Mouse (Mus musculus) lung, embryonic 14.5 days (tissue): Measurements from ENCODE around the gene Aim2. TPM values are rescaled to one million over a fixed set of nuclear protein-coding genes. Genes with fewer than 3 reads are reported as not detected.
A peak's percentile ranks its signal among the peaks of the same experiment; 100 is the strongest.

Experiments
- ATAC-seq: fragments of 200-750 bp; cut with Nextera tagmentation; 2 replicates; pipeline ENCODE4 v1.8.0; 2017; ENCODE audit warnings: mild to moderate bottlenecking, moderate TSS enrichment, moderate library complexity; ENCODE audit not compliant: insufficient read depth
- DNase-seq: peaks from one replicate; pipeline ENCODE4 v3.0.0-alpha.2; 2015
- H3K27ac ChIP-seq: fragments of 300-500 bp; sonication (generic); 2 replicates; pipeline ENCODE4 v1.5.1; 2014; ENCODE audit warnings: low read depth, mild to moderate bottlenecking, moderate library complexity
- H3K27me3 ChIP-seq: fragments of 300-500 bp; sonication (generic); 2 replicates; pipeline ENCODE4 v1.6.1; 2014; ENCODE audit warnings: low read length, control low read depth; ENCODE audit not compliant: insufficient read depth
- H3K36me3 ChIP-seq: fragments of 300-500 bp; sonication (generic); 2 replicates; pipeline ENCODE4 v1.6.1; 2014; ENCODE audit warnings: control low read depth; ENCODE audit not compliant: insufficient read depth
- H3K4me1 ChIP-seq: fragments of 300-500 bp; sonication (generic); 2 replicates; pipeline ENCODE4 v1.6.1; 2014; ENCODE audit warnings: antibody characterized with exemption, control low read depth; ENCODE audit not compliant: insufficient read depth
- H3K4me2 ChIP-seq: fragments of 300-500 bp; sonication (generic); 2 replicates; pipeline ENCODE4 v1.6.1; 2014; ENCODE audit warnings: mild to moderate bottlenecking
- H3K4me3 ChIP-seq: fragments of 300-500 bp; sonication (generic); 2 replicates; pipeline ENCODE4 v1.5.1; 2014; ENCODE audit warnings: low read depth, low read length
- H3K9ac ChIP-seq: fragments of 300-500 bp; sonication (generic); 2 replicates; pipeline ENCODE4 v1.6.1; 2014
- H3K9me3 ChIP-seq: fragments of 300-500 bp; sonication (generic); 2 replicates; pipeline ENCODE4 v1.6.1; 2016; ENCODE audit warnings: low read depth, low read length, control low read depth
- CTCF ChIP-seq: IDR thresholded peaks from 2 replicates; pipeline ENCODE4 v1.5.1; 2016; ENCODE audit warnings: antibody characterized with exemption, low read depth
- WGBS: fragments of 180-500 bp; shearing (Covaris S2); extraction: QIAGEN DNeasy Blood & Tissue Kit; methylation state at CpG from one replicate; pipeline ENCODE4 v1.1.7; 2014; 5-methylcytosine and 5-hydroxymethylcytosine counted together
- polyA plus RNA-seq: library from polyadenylated mRNA; unstranded; fragments of >200 nt; fragmentation: Nextera tagmentation; extraction: Ambion mirVana; gene quantifications from 2 replicates; pipeline ENCODE4 v1.2.1, GENCODE M21; 2014

The Aim2 gene
- polyA plus RNA-seq, 1 experiment from 2014 or later, result 0.92 TPM

GRCm38 (mm10) chr1:173389431-173389830 lies 38.8 kb downstream of the Aim2 start:
- 21% methylated on average over 3 of the region's 3 CpGs for WGBS
- no peaks in the 10 kb centered on the region for H3K4me1 ChIP-seq
- TF ChIP-seq CTCF, result no peak
- no peak overlapping the region for H3K9ac ChIP-seq
- DNase-seq (no peak), ATAC-seq (no peak)
- H3K27ac ChIP-seq, result no peak overlapping the region
- no peak overlapping the region for H3K4me3 ChIP-seq
- H3K36me3 ChIP-seq, result no peaks in the 10 kb centered on the region
- no peaks in the 10 kb centered on the region for H3K9me3 ChIP-seq
- no peaks in the 10 kb centered on the region for H3K27me3 ChIP-seq
- H3K4me2 ChIP-seq, result no peak overlapping the region

- Histone ChIP-seq H3K27me3 (no peaks in the 10 kb centered on the region), H3K9ac (no peak overlapping the region), H3K4me2 (peak overlapping the region; percentile 23; the same call in 1 of the 2 replicates), H3K4me1 (no peaks in the 10 kb centered on the region), H3K4me3 (no peak overlapping the region), H3K36me3 (no peaks in the 10 kb centered on the region), H3K9me3 (no peaks in the 10 kb centered on the region), H3K27ac (no peak overlapping the region)
- WGBS, result 10% methylated on average over 13 of the region's 13 CpGs
- no peak for TF ChIP-seq CTCF
- ATAC-seq (peak; percentile 54; the same call in 1 of the 2 replicates), DNase-seq (peak; percentile 28)
Measured at GRCm38 (mm10) chr1:173389901-173390401, 39.3 kb downstream of the Aim2 start.

- Histone ChIP-seq H3K4me3 (no peak overlapping the region), H3K4me1 (no peaks in the 10 kb centered on the region), H3K9ac (no peak overlapping the region), H3K4me2 (no peak overlapping the region), H3K36me3 (no peaks in the 10 kb centered on the region), H3K9me3 (no peaks in the 10 kb centered on the region), H3K27me3 (no peaks in the 10 kb centered on the region), H3K27ac (no peak overlapping the region)
- WGBS, result 70% methylated on average over 6 of the region's 6 CpGs
- TF ChIP-seq CTCF, result no peak
- no peak for DNase-seq
- ATAC-seq, result no peak
Measured at GRCm38 (mm10) chr1:173391754-173392153, 41.1 kb downstream of the Aim2 start.

- Histone ChIP-seq H3K9ac (no peak overlapping the region), H3K27me3 (no peaks in the 10 kb centered on the region), H3K4me2 (no peak overlapping the region), H3K4me3 (no peak overlapping the region), H3K4me1 (no peaks in the 10 kb centered on the region), H3K36me3 (no peaks in the 10 kb centered on the region), H3K9me3 (no peaks in the 10 kb centered on the region), H3K27ac (no peak overlapping the region)
- ATAC-seq (peak; percentile 68; the same call in 1 of the 2 replicates), DNase-seq (peak; percentile 90)
- peak; percentile 72 for TF ChIP-seq CTCF
- WGBS, result 22% methylated on average over 3 of the region's 3 CpGs
Measured at GRCm38 (mm10) chr1:173398323-173398970, 47.8 kb downstream of the Aim2 start.

- no peak for TF ChIP-seq CTCF
Measured at GRCm38 (mm10) chr1:173404696-173405309, 54.1 kb downstream of the Aim2 start.

GRCm38 (mm10) chr1:173409066-173409465 lies 58.4 kb downstream of the Aim2 start:
- Histone ChIP-seq H3K27ac (no peak overlapping the region), H3K9ac (no peak overlapping the region), H3K4me1 (no peaks in the 10 kb centered on the region), H3K4me3 (no peak overlapping the region), H3K9me3 (no peaks in the 10 kb centered on the region), H3K36me3 (no peaks in the 10 kb centered on the region), H3K27me3 (no peaks in the 10 kb centered on the region), H3K4me2 (no peak overlapping the region)
- ATAC-seq, result no peak
- no peak for DNase-seq
- TF ChIP-seq CTCF, result no peak

More at GRCm38 (mm10) chr1:173404696-173405309, 54.1 kb downstream of the Aim2 start:
- H3K27me3 ChIP-seq, result no peaks in the 10 kb centered on the region
- no peak overlapping the region for H3K4me3 ChIP-seq
- no peak overlapping the region for H3K9ac ChIP-seq
- WGBS, result 75% methylated on average over 5 of the region's 5 CpGs
- DNase-seq, result no peak
- H3K9me3 ChIP-seq, result no peaks in the 10 kb centered on the region
- H3K4me2 ChIP-seq, result no peak overlapping the region
- no peaks in the 10 kb centered on the region for H3K36me3 ChIP-seq
- no peaks in the 10 kb centered on the region for H3K4me1 ChIP-seq
- ATAC-seq, result no peak
- H3K27ac ChIP-seq, result no peak overlapping the region

GRCm38 (mm10) chr1:173411863-173412262 lies 61.2 kb downstream of the Aim2 start:
- H3K9me3 ChIP-seq, result no peaks in the 10 kb centered on the region
- H3K4me2 ChIP-seq, result no peak overlapping the region
- no peaks in the 10 kb centered on the region for H3K4me1 ChIP-seq
- H3K27me3 ChIP-seq, result no peaks in the 10 kb centered on the region
- ATAC-seq, result no peak
- H3K9ac ChIP-seq, result no peak overlapping the region
- no peak overlapping the region for H3K27ac ChIP-seq
- WGBS, result 79% methylated on average over 4 of the region's 4 CpGs
- no peaks in the 10 kb centered on the region for H3K36me3 ChIP-seq
- no peak overlapping the region for H3K4me3 ChIP-seq
- no peak for DNase-seq
- TF ChIP-seq CTCF, result no peak
